Mouse (Mus musculus): ENCODE data around the gene Ccdc177. TPM values are rescaled to one million over a fixed set of nuclear protein-coding genes. Genes with fewer than 3 reads are reported as not detected.
A peak's percentile ranks its signal among the peaks of the same experiment; 100 is the strongest.

The Ccdc177 gene
- polyA plus RNA-seq, 1 experiment from 2014 or later = 5.3 TPM

DNA sequence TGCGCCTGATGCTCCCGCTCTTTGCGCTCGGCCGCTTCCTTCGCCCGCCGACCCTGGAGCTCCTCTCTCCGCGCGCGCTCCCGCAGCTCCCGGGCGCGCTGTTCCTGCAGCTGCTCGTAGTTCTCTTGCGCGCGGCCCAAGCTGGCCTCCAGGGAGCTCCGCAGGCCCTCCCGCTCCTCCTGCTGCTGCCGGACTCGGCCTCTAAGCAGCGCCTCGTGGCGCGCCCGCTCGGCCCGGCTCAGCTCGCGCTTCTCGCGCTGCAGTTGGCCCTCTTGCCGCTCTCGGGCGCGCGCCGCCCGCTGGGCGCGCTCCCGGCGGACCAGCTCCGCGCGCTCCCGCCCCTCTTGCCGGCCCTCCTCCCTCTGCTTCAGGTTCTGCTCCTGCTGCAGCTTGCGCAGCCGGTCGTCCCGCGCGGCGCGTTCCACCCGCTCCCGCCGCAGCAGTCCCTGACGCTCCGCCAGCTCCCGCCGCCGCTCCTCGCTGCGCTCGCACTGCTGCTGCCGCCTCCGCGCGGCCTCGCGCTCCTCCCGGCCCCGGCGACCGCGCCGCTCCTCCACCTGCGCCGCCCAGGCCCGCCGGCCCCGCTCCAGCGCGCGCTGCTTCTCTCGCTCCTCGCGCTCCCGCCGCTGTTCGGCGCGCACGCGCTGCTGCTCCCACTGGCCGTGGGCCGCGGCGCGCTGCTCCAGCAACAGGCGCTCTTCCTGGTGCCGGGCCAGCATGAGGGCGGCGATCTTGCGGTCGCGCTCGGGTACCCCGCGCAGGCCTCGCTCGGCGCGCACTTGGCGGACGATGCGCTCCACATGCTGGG lies 2.5 kb downstream of the Ccdc177 start:
- H3K36me3 ChIP-seq (ENCODE audit: control insufficient read depth, insufficient read depth, low read length) = peaks cover 50% of the 10 kb centered on the region

DNA sequence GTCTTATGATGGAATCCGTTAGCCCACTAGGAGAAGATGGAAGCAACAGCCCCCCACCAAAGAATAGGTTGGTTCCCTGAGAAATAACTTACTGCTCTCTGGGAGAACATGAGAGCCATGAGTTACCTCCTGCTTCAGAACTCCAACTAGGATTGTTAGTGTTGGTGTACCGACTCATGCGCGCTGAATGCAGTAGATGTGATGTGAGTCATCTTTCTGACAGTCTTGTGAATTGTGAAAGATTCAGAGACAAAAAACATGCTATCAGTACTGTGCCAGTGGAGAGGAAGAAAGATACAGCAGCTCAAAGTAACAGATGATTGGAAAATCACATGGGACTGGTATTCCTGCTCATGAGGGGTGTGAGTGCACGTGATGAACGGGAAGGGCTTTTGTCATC lies 8.9 kb downstream of the Ccdc177 start:
- H3K27ac ChIP-seq (ENCODE audit: low read depth, low read length) = no peak overlapping the region
- H3K27me3 ChIP-seq (ENCODE audit: control insufficient read depth, insufficient read depth, low read length) = no peaks in the 10 kb centered on the region
- no peak overlapping the region for H3K4me2 ChIP-seq
- 96% methylated on average over 6 of the region's 6 CpGs for WGBS
- H3K4me1 ChIP-seq (ENCODE audit: control insufficient read depth, insufficient read depth, low read length) = no peaks in the 10 kb centered on the region
- H3K36me3 ChIP-seq (ENCODE audit: control insufficient read depth, insufficient read depth, low read length) = peaks cover 24% of the 10 kb centered on the region
- H3K9me3 ChIP-seq (ENCODE audit: control insufficient read depth, low read length) = peaks cover 22% of the 10 kb centered on the region
- ATAC-seq (ENCODE audit: low FRiP score) = no peak
- H3K4me3 ChIP-seq (ENCODE audit: low read depth, low read length) = no peak overlapping the region
- no peak for DNase-seq (ENCODE audit: low spot score, missing footprints)
- H3K9ac ChIP-seq (ENCODE audit: low read length) = no peak overlapping the region

More for the DNA sequence above, 2.5 kb downstream of the Ccdc177 start:
- Histone ChIP-seq H3K4me1 (ENCODE audit: control insufficient read depth, insufficient read depth, low read length) (peaks cover 14% of the 10 kb centered on the region), H3K4me2 (peak overlapping the region; percentile 72), H3K9ac (ENCODE audit: low read length) (no peak overlapping the region), H3K4me3 (ENCODE audit: low read depth, low read length) (peak overlapping the region; percentile 52), H3K9me3 (ENCODE audit: control insufficient read depth, low read length) (peaks cover 46% of the 10 kb centered on the region), H3K27ac (ENCODE audit: low read depth, low read length) (no peak overlapping the region), H3K27me3 (ENCODE audit: control insufficient read depth, insufficient read depth, low read length) (peaks cover 6% of the 10 kb centered on the region; the same call in 1 of the 2 replicates)
- 34% methylated on average over 119 of the region's 122 CpGs for WGBS
- ATAC-seq (ENCODE audit: low FRiP score) = no peak
- DNase-seq (ENCODE audit: low spot score, missing footprints) = no peak

DNA sequence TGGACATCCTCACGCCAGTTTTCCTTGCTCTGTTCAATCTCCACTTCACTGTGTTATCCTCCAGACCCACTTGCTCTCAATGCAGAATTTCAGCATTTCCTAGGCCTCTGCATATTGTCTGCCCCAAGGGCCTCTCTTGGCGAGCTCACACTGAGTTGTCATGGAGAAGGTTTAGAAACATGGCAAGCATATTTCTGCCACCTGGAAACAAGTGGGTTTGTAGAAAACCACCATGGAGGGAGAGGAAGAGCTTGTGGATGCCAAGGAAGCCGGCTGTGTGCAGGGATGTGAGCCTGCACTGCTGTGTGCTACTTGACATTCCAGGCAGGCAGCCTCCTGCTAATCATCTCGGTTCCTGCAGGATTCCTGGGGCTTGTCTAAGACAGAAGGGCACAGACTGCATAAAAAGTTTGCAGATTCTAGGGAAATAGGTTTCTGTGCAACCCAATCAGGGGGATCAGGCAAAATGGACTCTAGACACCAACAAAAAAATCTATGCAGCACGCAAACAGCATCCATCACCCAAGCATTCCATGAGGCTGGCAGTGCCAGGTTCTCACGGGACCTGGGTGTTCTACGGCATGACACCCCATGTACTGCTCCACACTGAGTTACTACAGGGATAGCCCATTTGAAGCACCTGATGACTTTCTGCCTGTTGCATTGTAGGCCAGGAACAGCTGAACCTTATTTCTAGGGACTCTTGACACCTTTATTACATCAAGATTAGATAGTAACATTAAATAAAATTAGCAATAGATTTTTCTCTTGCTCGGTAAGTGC lies 14.3 kb downstream of the Ccdc177 start:
- Histone ChIP-seq H3K4me1 (ENCODE audit: control insufficient read depth, insufficient read depth, low read length) (peaks cover 6% of the 10 kb centered on the region), H3K9me3 (ENCODE audit: control insufficient read depth, low read length) (no peaks in the 10 kb centered on the region), H3K27ac (ENCODE audit: low read depth, low read length) (no peak overlapping the region), H3K9ac (ENCODE audit: low read length) (no peak overlapping the region; the same call in 1 of the 2 replicates), H3K4me3 (ENCODE audit: low read depth, low read length) (no peak overlapping the region), H3K27me3 (ENCODE audit: control insufficient read depth, insufficient read depth, low read length) (no peaks in the 10 kb centered on the region), H3K4me2 (no peak overlapping the region), H3K36me3 (ENCODE audit: control insufficient read depth, insufficient read depth, low read length) (no peaks in the 10 kb centered on the region)
- no peak for DNase-seq (ENCODE audit: low spot score, missing footprints)
- WGBS = 61% methylated on average over 8 of the region's 8 CpGs
- no peak for ATAC-seq (ENCODE audit: low FRiP score)

DNA sequence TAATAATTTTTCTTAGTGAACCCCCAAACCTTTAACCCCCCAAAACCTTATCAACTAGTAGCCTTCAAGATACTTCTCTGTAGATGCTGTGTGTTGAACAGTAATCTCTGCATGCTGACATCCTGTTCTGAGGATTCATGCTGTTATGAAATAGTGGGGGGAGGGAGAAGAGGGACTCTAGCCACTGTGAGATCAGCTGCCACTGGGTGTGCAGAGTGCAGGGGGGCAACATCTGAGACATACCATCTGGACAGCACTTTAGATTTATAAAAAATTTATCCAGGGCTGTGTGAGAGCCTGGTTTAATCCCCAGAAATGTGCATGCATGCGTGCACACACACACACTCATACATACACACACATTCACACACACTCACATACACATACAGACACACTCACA lies 15.9 kb downstream of the Ccdc177 start:
- ATAC-seq (ENCODE audit: low FRiP score) (no peak), DNase-seq (ENCODE audit: low spot score, missing footprints) (no peak)
- Histone ChIP-seq H3K4me2 (no peak overlapping the region), H3K27ac (ENCODE audit: low read depth, low read length) (no peak overlapping the region), H3K4me3 (ENCODE audit: low read depth, low read length) (no peak overlapping the region), H3K9ac (ENCODE audit: low read length) (no peak overlapping the region), H3K36me3 (ENCODE audit: control insufficient read depth, insufficient read depth, low read length) (no peaks in the 10 kb centered on the region), H3K27me3 (ENCODE audit: control insufficient read depth, insufficient read depth, low read length) (no peaks in the 10 kb centered on the region), H3K9me3 (ENCODE audit: control insufficient read depth, low read length) (no peaks in the 10 kb centered on the region), H3K4me1 (ENCODE audit: control insufficient read depth, insufficient read depth, low read length) (peaks cover 6% of the 10 kb centered on the region)
- WGBS = 79% methylated on average over 1 of the region's 1 CpGs

DNA sequence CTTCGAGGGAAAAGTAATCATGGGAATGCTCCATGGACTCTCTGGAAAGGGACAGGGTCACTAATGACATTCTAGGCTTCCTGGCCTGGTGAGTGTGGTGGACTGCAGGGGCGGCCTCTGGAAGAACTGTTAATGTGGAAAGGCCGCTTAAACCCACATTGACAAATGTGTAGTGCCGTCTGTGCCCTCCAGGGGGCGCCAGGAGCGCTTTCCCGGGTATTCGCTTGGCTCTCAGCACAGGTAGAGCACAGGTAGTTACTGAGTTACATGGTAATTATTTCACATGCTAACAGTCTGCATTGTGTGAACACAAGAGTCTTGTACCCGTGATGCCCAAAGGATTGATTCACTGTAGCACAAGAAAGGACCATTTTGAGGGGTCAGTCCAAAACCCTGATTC lies 21.0 kb downstream of the Ccdc177 start:
- Histone ChIP-seq H3K9ac (ENCODE audit: low read length) (no peak overlapping the region), H3K4me3 (ENCODE audit: low read depth, low read length) (no peak overlapping the region), H3K4me1 (ENCODE audit: control insufficient read depth, insufficient read depth, low read length) (peaks cover 13% of the 10 kb centered on the region), H3K27ac (ENCODE audit: low read depth, low read length) (no peak overlapping the region), H3K4me2 (no peak overlapping the region), H3K36me3 (ENCODE audit: control insufficient read depth, insufficient read depth, low read length) (no peaks in the 10 kb centered on the region), H3K27me3 (ENCODE audit: control insufficient read depth, insufficient read depth, low read length) (no peaks in the 10 kb centered on the region), H3K9me3 (ENCODE audit: control insufficient read depth, low read length) (no peaks in the 10 kb centered on the region)
- DNase-seq (ENCODE audit: low spot score, missing footprints) (no peak), ATAC-seq (ENCODE audit: low FRiP score) (no peak)
- WGBS = 36% methylated on average over 9 of the region's 9 CpGs

DNA sequence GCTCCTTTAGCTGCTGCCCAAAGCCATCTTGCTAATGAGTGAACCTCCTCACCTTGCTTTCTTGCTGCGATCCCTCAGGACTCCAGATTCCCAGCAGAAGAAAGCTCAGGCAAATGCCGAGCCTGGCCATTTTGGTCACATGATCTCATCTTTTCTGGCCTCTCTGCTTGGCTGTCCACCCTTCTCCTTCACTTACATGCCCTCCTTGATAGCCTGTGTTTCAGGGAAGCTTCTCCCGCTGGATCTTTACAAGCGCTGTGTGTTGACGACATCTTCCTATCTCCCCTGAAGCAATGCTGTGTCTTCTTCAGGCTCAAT lies 23.2 kb downstream of the Ccdc177 start:
- DNase-seq (ENCODE audit: low spot score, missing footprints) (no peak), ATAC-seq (ENCODE audit: low FRiP score) (no peak)
- H3K27ac ChIP-seq (ENCODE audit: low read depth, low read length) = peak overlapping the region; percentile 60
- peak overlapping the region; percentile 39; the same call in 1 of the 2 replicates for H3K9ac ChIP-seq (ENCODE audit: low read length)
- H3K9me3 ChIP-seq (ENCODE audit: control insufficient read depth, low read length) = no peaks in the 10 kb centered on the region; the same call in 1 of the 2 replicates
- H3K36me3 ChIP-seq (ENCODE audit: control insufficient read depth, insufficient read depth, low read length) = no peaks in the 10 kb centered on the region
- peaks cover 13% of the 10 kb centered on the region for H3K4me1 ChIP-seq (ENCODE audit: control insufficient read depth, insufficient read depth, low read length)
- no peaks in the 10 kb centered on the region for H3K27me3 ChIP-seq (ENCODE audit: control insufficient read depth, insufficient read depth, low read length)
- 66% methylated on average over 5 of the region's 5 CpGs for WGBS
- no peak overlapping the region for H3K4me3 ChIP-seq (ENCODE audit: low read depth, low read length)
- no peak overlapping the region; the same call in 1 of the 2 replicates for H3K4me2 ChIP-seq

DNA sequence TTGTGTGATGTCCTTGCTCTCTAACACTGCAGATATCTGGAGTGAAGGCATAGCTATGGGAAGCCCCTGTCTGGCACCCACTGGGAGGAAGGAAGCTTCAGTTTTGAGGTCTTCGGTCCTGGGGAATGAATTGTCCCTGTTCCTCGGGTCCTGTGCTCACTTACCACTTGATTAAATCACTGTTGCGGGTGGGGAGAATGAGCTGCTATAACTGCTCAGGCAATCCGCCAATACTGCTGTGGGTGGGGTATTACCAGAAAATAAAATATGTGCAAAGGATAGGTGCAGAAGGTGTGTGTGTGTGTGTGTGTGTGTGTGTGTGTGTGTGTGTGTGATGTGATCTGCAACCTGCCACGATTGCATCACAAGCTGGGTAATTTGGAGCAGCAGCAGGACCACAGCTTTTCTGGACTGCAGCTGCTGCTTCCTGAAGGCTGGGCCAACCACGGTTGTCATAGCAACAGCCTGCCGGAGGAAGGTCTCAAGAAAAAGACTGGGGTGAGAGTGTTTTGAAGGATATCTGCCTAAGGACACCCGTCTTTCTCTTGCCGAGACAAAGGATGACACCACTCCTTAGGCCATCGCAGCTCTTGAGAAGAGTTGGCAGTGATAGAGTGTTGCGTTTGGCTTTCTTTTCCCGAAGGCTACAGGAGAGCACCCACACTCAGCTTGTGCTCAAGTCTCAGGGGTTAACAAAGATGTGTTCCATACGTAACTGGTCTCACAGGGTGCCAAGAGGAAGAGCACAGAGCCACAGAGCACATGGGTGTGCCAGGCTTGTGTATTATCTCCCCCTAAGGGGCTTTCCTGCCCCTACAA lies 23.8 kb downstream of the Ccdc177 start:
- ATAC-seq (ENCODE audit: low FRiP score) (peak; percentile 75), DNase-seq (ENCODE audit: low spot score, missing footprints) (peak; percentile 92)
- no peak overlapping the region for H3K4me3 ChIP-seq (ENCODE audit: low read depth, low read length)
- H3K4me1 ChIP-seq (ENCODE audit: control insufficient read depth, insufficient read depth, low read length) = peaks cover 13% of the 10 kb centered on the region
- no peaks in the 10 kb centered on the region; the same call in 1 of the 2 replicates for H3K9me3 ChIP-seq (ENCODE audit: control insufficient read depth, low read length)
- H3K36me3 ChIP-seq (ENCODE audit: control insufficient read depth, insufficient read depth, low read length) = no peaks in the 10 kb centered on the region
- WGBS = 22% methylated on average over 13 of the region's 13 CpGs
- H3K27me3 ChIP-seq (ENCODE audit: control insufficient read depth, insufficient read depth, low read length) = no peaks in the 10 kb centered on the region
- peak overlapping the region; percentile 39; the same call in 1 of the 2 replicates for H3K9ac ChIP-seq (ENCODE audit: low read length)
- H3K27ac ChIP-seq (ENCODE audit: low read depth, low read length) = peak overlapping the region; percentile 60
- peak overlapping the region; percentile 18; the same call in 1 of the 2 replicates for H3K4me2 ChIP-seq

DNA sequence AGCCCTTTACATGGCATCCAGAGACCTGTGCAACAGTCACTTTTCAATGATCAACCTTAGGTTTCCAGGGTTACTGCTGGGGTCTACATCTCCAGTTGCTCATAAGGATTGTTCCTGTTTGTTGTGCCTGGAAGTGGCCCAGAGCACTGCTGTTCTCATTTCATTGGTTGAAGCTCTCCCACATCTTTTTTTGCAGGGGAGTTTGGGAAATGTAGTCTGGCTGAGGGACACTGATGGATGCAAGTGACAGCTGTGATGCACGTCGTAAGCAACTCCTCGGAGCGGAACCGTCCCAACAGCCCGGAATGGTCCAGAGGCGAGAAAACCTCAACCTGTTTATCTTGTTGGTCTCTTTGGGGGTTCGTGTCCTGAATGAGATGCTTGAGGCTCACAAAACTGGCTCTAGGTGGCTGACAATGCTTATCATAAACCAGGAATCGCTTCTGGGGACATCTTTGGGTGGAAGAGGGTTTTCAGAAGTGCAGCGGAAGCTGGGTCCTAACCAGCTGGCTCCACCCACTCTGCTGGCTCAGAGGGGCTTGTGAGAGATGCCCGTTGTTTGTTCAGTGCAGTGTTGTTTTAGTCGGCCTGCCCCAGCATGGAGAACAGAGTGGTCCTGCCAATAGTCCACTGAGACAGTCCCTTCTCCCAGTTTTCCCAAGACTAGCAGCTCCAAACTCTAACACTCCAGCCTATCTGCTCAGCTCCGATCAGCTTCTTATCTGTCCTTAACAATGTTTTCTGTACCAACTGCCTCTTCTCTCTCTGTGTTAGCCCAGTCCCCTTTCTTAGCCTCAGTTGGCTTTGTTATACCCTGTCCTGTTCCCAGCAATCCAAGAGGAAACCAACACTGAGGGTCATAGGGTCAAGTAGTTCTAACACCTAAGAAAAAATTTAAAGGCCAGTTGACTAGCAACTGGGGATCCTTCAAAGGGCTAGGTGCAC lies 25.7 kb downstream of the Ccdc177 start:
- H3K27me3 ChIP-seq (ENCODE audit: control insufficient read depth, insufficient read depth, low read length) = no peaks in the 10 kb centered on the region
- no peaks in the 10 kb centered on the region; the same call in 1 of the 2 replicates for H3K9me3 ChIP-seq (ENCODE audit: control insufficient read depth, low read length)
- no peak overlapping the region for H3K9ac ChIP-seq (ENCODE audit: low read length)
- ATAC-seq (ENCODE audit: low FRiP score) = no peak
- H3K4me1 ChIP-seq (ENCODE audit: control insufficient read depth, insufficient read depth, low read length) = peaks cover 13% of the 10 kb centered on the region
- H3K4me3 ChIP-seq (ENCODE audit: low read depth, low read length) = no peak overlapping the region
- no peaks in the 10 kb centered on the region for H3K36me3 ChIP-seq (ENCODE audit: control insufficient read depth, insufficient read depth, low read length)
- H3K27ac ChIP-seq (ENCODE audit: low read depth, low read length) = no peak overlapping the region
- 63% methylated on average over 13 of the region's 13 CpGs for WGBS
- no peak overlapping the region for H3K4me2 ChIP-seq
- no peak for DNase-seq (ENCODE audit: low spot score, missing footprints)

All from midbrain, embryonic 11.5 days (tissue).